Mouse (Mus musculus) CH12.LX (cell line): ENCODE measurements at regions not wholly inside any gene's neighbourhood (a gene's known extent, or its start where the extent isn't known, plus 50 kb on each side); places are given as distances from the start of the nearest gene placed in this dataset.

ENCODE experiments used
- DNase-seq: peaks from one replicate; pipeline ENCODE4 v3.0.0-alpha.2; 2013; ENCODE audit errors: extremely low read depth
- H3K27ac ChIP-seq: 2 replicates; pipeline ENCODE4 v1.5.1; 2012; ENCODE audit warnings: low read depth, mild to moderate bottlenecking, control low read depth, moderate library complexity; ENCODE audit not compliant: insufficient read depth
- H3K27me3 ChIP-seq: replicated peaks from 2 replicates; pipeline ENCODE3; 2012; ENCODE audit warnings: inconsistent platforms
- H3K36me3 ChIP-seq, 2 experiments: replicated peaks in 1 of 2; 2 replicates each; pipeline versions ENCODE3 to v1.6.1; 2012; ENCODE audit warnings: inconsistent platforms in 1 of 2, low read length in 1 of 2, mild to moderate bottlenecking in 1 of 2, mixed read lengths in 1 of 2, moderate library complexity in 1 of 2; ENCODE audit not compliant: control insufficient read depth in 1 of 2, insufficient read depth in 1 of 2
- H3K4me1 ChIP-seq, 2 experiments: 2 replicates each; pipeline ENCODE4 v1.6.1; 2012; ENCODE audit warnings: inconsistent platforms in 1 of 2, moderate library complexity in 1 of 2; ENCODE audit not compliant: insufficient read depth in 2 of 2, control insufficient read depth in 1 of 2
- H3K4me2 ChIP-seq: 2 replicates; pipeline ENCODE4 v1.6.1; 2012; ENCODE audit warnings: low read depth, mild to moderate bottlenecking, control low read depth; ENCODE audit not compliant: poor library complexity, insufficient read depth, severe bottlenecking
- H3K4me3 ChIP-seq, 3 experiments: fragments of 150-350 bp in 1 of 3; sonication (generic) in 1 of 3; replicated peaks in 1 of 3; 2 replicates each; pipeline versions ENCODE3 to v1.5.1; 2011 to 2012; ENCODE audit warnings: low read depth in 2 of 3, low read length in 2 of 3, mild to moderate bottlenecking in 2 of 3, moderate library complexity in 2 of 3, control low read depth in 1 of 3, improper control_type of control experiment in 1 of 3, inconsistent platforms in 1 of 3, mixed read lengths in 1 of 3; ENCODE audit not compliant: poor library complexity in 1 of 3
- H3K79me2 ChIP-seq: replicated peaks from 2 replicates; pipeline ENCODE4 v1.6.1; 2012; ENCODE audit warnings: mild to moderate bottlenecking, moderate library complexity; ENCODE audit not compliant: control insufficient read depth, poor library complexity, insufficient read depth, severe bottlenecking; ENCODE audit errors: extremely low read depth
- H3K9ac ChIP-seq: 2 replicates; pipeline ENCODE4 v1.6.1; 2012; ENCODE audit warnings: low read depth, mild to moderate bottlenecking, control low read depth, moderate library complexity; ENCODE audit not compliant: insufficient read depth
- H3K9me3 ChIP-seq: replicated peaks from 2 replicates; pipeline ENCODE3; 2012; ENCODE audit warnings: low read length, inconsistent platforms, mixed read lengths
- BHLHE40 ChIP-seq: IDR thresholded peaks from 2 replicates; pipeline ENCODE4 v1.6.1; 2011; ENCODE audit warnings: mild to moderate bottlenecking, low read depth, low read length, improper control_type of control experiment
- CHD2 ChIP-seq: IDR thresholded peaks from 2 replicates; pipeline ENCODE4 v1.6.1; 2011; ENCODE audit warnings: low read length, improper control_type of control experiment
- CTCF ChIP-seq, 2 experiments: IDR thresholded peaks in 1 of 2; conservative IDR thresholded peaks in 1 of 2; 2 replicates each; pipeline ENCODE4 v1.5.1; 2011 to 2012; ENCODE audit warnings: low read depth in 2 of 2, low read length in 2 of 2, improper control_type of control experiment in 1 of 2, inconsistent platforms in 1 of 2, mild to moderate bottlenecking in 1 of 2, moderate library complexity in 1 of 2
- E2F4 ChIP-seq: IDR thresholded peaks from 2 replicates; pipeline ENCODE4 v1.6.1; 2011; ENCODE audit warnings: low read depth, low read length, improper control_type of control experiment; ENCODE audit not compliant: insufficient replicate concordance
- ELF1 ChIP-seq: IDR thresholded peaks from 2 replicates; pipeline ENCODE4 v1.6.1; 2014; ENCODE audit warnings: low read depth, mild to moderate bottlenecking, inconsistent platforms, low read length, improper control_type of control experiment
- EP300 ChIP-seq: IDR thresholded peaks from 2 replicates; pipeline ENCODE4 v1.6.1; 2011; ENCODE audit warnings: low read length, improper control_type of control experiment
- ETS1 ChIP-seq: conservative IDR thresholded peaks from 2 replicates; pipeline ENCODE4 v1.6.1; 2012; ENCODE audit warnings: low read depth, mild to moderate bottlenecking, inconsistent platforms, low read length, improper control_type of control experiment, moderate library complexity
- GABPA ChIP-seq: IDR thresholded peaks from 2 replicates; pipeline ENCODE4 v1.6.1; 2012; ENCODE audit warnings: low read depth, low read length, improper control_type of control experiment, inconsistent platforms; ENCODE audit not compliant: insufficient replicate concordance
- HCFC1 ChIP-seq: IDR thresholded peaks from 2 replicates; pipeline ENCODE4 v1.6.1; 2012; ENCODE audit warnings: low read depth, mild to moderate bottlenecking, inconsistent platforms, low read length, improper control_type of control experiment
- IRF4 ChIP-seq: IDR thresholded peaks from 2 replicates; pipeline ENCODE4 v1.6.1; 2014; ENCODE audit warnings: low read depth, mild to moderate bottlenecking, inconsistent platforms, low read length, improper control_type of control experiment
- JUN ChIP-seq: IDR thresholded peaks from 2 replicates; pipeline ENCODE4 v1.6.1; 2011; ENCODE audit warnings: low read depth, mild to moderate bottlenecking, low read length, improper control_type of control experiment, moderate library complexity; ENCODE audit not compliant: insufficient read depth
- JUND ChIP-seq: conservative IDR thresholded peaks from 2 replicates; pipeline ENCODE4 v1.6.1; 2011; ENCODE audit warnings: low read depth, low read length, improper control_type of control experiment
- KAT2A ChIP-seq: IDR thresholded peaks from 2 replicates; pipeline ENCODE4 v1.6.1; 2012; ENCODE audit warnings: low read length, improper control_type of control experiment, inconsistent platforms; ENCODE audit not compliant: insufficient replicate concordance
- MAFK ChIP-seq: IDR thresholded peaks from 2 replicates; pipeline ENCODE4 v1.6.1; 2011; ENCODE audit warnings: low read length, improper control_type of control experiment; ENCODE audit not compliant: insufficient replicate concordance
- MEF2A ChIP-seq: IDR thresholded peaks from 2 replicates; pipeline ENCODE4 v1.6.1; 2014; ENCODE audit warnings: low read depth, mild to moderate bottlenecking, inconsistent platforms, low read length, improper control_type of control experiment, borderline replicate concordance
- MXI1 ChIP-seq: IDR thresholded peaks from 2 replicates; pipeline ENCODE4 v1.6.1; 2011; ENCODE audit warnings: mild to moderate bottlenecking, low read depth, low read length, improper control_type of control experiment
- MYC ChIP-seq: IDR thresholded peaks from 2 replicates; pipeline ENCODE4 v1.6.1; 2011; ENCODE audit warnings: low read depth, mild to moderate bottlenecking, improper control_type of control experiment, low read length
- NELFE ChIP-seq: IDR thresholded peaks from 2 replicates; pipeline ENCODE4 v1.6.1; 2011; ENCODE audit warnings: low read depth, low read length, improper control_type of control experiment
- NRF1 ChIP-seq: IDR thresholded peaks from 2 replicates; pipeline ENCODE4 v1.6.1; 2014; ENCODE audit warnings: low read depth, mild to moderate bottlenecking, inconsistent platforms, low read length, improper control_type of control experiment, moderate library complexity
- PAX5 ChIP-seq: IDR thresholded peaks from 2 replicates; pipeline ENCODE4 v1.6.1; 2012; ENCODE audit warnings: low read length, inconsistent platforms, mixed read lengths
- POLR2A ChIP-seq: IDR thresholded peaks from 2 replicates; pipeline ENCODE4 v1.6.1; 2011; ENCODE audit warnings: low read depth, mild to moderate bottlenecking, improper control_type of control experiment, low read length
- POLR2AphosphoS2 ChIP-seq: IDR thresholded peaks from 2 replicates; pipeline ENCODE4 v1.6.1; 2011; ENCODE audit warnings: low read depth, low read length, improper control_type of control experiment
- RAD21 ChIP-seq: IDR thresholded peaks from 2 replicates; pipeline ENCODE4 v1.6.1; 2011; ENCODE audit warnings: low read depth, mild to moderate bottlenecking, low read length, improper control_type of control experiment, moderate library complexity
- SIN3A ChIP-seq: IDR thresholded peaks from 2 replicates; pipeline ENCODE4 v1.6.1; 2012; ENCODE audit warnings: low read length, improper control_type of control experiment, inconsistent platforms
- SMC3 ChIP-seq: IDR thresholded peaks from 2 replicates; pipeline ENCODE4 v1.6.1; 2011; ENCODE audit warnings: low read depth, low read length, improper control_type of control experiment
- TBP ChIP-seq: conservative IDR thresholded peaks from 2 replicates; pipeline ENCODE4 v1.6.1; 2011; ENCODE audit warnings: low read depth, low read length, improper control_type of control experiment
- TCF12 ChIP-seq: IDR thresholded peaks from 2 replicates; pipeline ENCODE4 v1.6.1; 2014; ENCODE audit warnings: low read depth, mild to moderate bottlenecking, inconsistent platforms, low read length, improper control_type of control experiment
- UBTF ChIP-seq: IDR thresholded peaks from 2 replicates; pipeline ENCODE4 v1.6.1; 2012; ENCODE audit warnings: low read depth, mild to moderate bottlenecking, inconsistent platforms, low read length, improper control_type of control experiment, moderate library complexity
- USF1 ChIP-seq: IDR thresholded peaks from 2 replicates; pipeline ENCODE4 v1.6.1; 2014; ENCODE audit warnings: low read depth, mild to moderate bottlenecking, inconsistent platforms, low read length, improper control_type of control experiment
- USF2 ChIP-seq: conservative IDR thresholded peaks from 2 replicates; pipeline ENCODE4 v1.6.1; 2011; ENCODE audit warnings: low read depth, low read length, improper control_type of control experiment
- ZC3H11A ChIP-seq: IDR thresholded peaks from 2 replicates; pipeline ENCODE4 v1.6.1; 2012; ENCODE audit warnings: low read depth, mild to moderate bottlenecking, inconsistent platforms, low read length, improper control_type of control experiment
- ZKSCAN1 ChIP-seq: IDR thresholded peaks from 2 replicates; pipeline ENCODE4 v1.6.1; 2012; ENCODE audit warnings: low read depth, inconsistent platforms, low read length, improper control_type of control experiment, borderline replicate concordance
- ZMIZ1 ChIP-seq: IDR thresholded peaks from 2 replicates; pipeline ENCODE4 v1.6.1; 2012; ENCODE audit warnings: low read depth, mild to moderate bottlenecking, inconsistent platforms, low read length, improper control_type of control experiment
- ZNF384 ChIP-seq: IDR thresholded peaks from 2 replicates; pipeline ENCODE4 v1.6.1; 2012; ENCODE audit warnings: low read depth, low read length, improper control_type of control experiment, inconsistent platforms
- dilution Hi-C: fragments of 300-500 bp; cut with MboI; formaldehyde crosslinking; loops from 2 replicates; pipeline ENCODE4 v1.14.3; 2020; ENCODE audit warnings: low sequenced_read_pairs; ENCODE audit not compliant: extremely low pct_unique_long_range_greater_than_20kb, extremely low pct_ligation_motif_present
- in situ Hi-C: fragments of 300-500 bp; cut with MboI; formaldehyde crosslinking; loops from 3 replicates; pipeline ENCODE4 v1.14.3; 2019; ENCODE audit warnings: low sequenced_read_pairs, low pct_ligation_motif_present, low pct_unique_long_range_greater_than_20kb, mixed read lengths

- no peak for TF ChIP-seq MAFK
- no peak for TF ChIP-seq PAX5
- no peak for TF ChIP-seq JUN
- peak; percentile 77 for TF ChIP-seq USF1
- TF ChIP-seq POLR2AphosphoS2 = no peak
These were observed 86.0 kb downstream of the Kcnh2 start (continued) for GRCm38 (mm10) chr5:24265431-24265830.

- H3K4me2 ChIP-seq = peak overlapping the region; percentile 44
- dilution Hi-C loops = no loop called here
- peak overlapping the region; percentile 44; the same call in 1 of the 2 replicates for H3K27ac ChIP-seq
- no peaks in the 10 kb centered on the region for H3K79me2 ChIP-seq
- H3K4me3 ChIP-seq = peak overlapping the region; percentile 38 to 56 (median 49)
- no peaks in the 10 kb centered on the region for H3K9me3 ChIP-seq
- H3K27me3 ChIP-seq = no peaks in the 10 kb centered on the region
- no peaks in the 10 kb centered on the region for H3K36me3 ChIP-seq
- H3K4me1 ChIP-seq = peaks cover 11 to 30% of the 10 kb centered on the region in 2 experiments
- peak overlapping the region; percentile 52 for H3K9ac ChIP-seq
- DNase-seq = peak; percentile 95
- in situ Hi-C loops = loop anchor here (10.0 to 25.0 kb wide), 2 partner anchors 98 to 379 kb away; partner anchors contain the start of gene Nos3
- TF ChIP-seq CTCF (conservative IDR thresholded peaks at IDR 0.05 in 1 of 2, IDR thresholded peaks at IDR 0.05 in 1 of 2; ENCODE audit: low read depth in 2 of 2, low read length in 2 of 2) (peak; percentile 76 to 96), CHD2 (no peak), MAFK (no peak), KAT2A (0 out of 2 replicates have a peak, but pooled peaks have one; percentile 25), ZMIZ1 (peak; percentile 56; the same call in 1 of the 2 replicates), PAX5 (no peak), SIN3A (peak; percentile 81), EP300 (no peak), ZC3H11A (no peak), E2F4 (no peak), HCFC1 (no peak), JUN (no peak), TCF12 (peak; percentile 26; the same call in 1 of the 2 replicates), MXI1 (peak; percentile 77), BHLHE40 (peak; percentile 7), IRF4 (0 out of 2 replicates have a peak, but pooled peaks have one; percentile 22), NELFE (peak; percentile 76), SMC3 (peak; percentile 87), POLR2A (peak; percentile 70), USF1 (peak; percentile 73), JUND (no peak), GABPA (no peak), POLR2AphosphoS2 (0 out of 2 replicates have a peak, but pooled peaks have one; percentile 31), NRF1 (0 out of 2 replicates have a peak, but pooled peaks have one; percentile 32), ETS1 (peak; percentile 43; the same call in 1 of the 2 replicates), RAD21 (peak; percentile 80), USF2 (peak; percentile 66), UBTF (0 out of 2 replicates have a peak, but pooled peaks have one; percentile 60), ZNF384 (no peak), TBP (peak; percentile 62; the same call in 1 of the 2 replicates), ZKSCAN1 (no peak), ELF1 (peak; percentile 69), MYC (peak; percentile 50), MEF2A (no peak)
These were observed 84.8 kb downstream of the Kcnh2 start for GRCm38 (mm10) chr5:24266344-24267295.
